Mouse (Mus musculus): ENCODE results near the gene Agmo.

Gene Agmo

GRCm38 (mm10) chr12:37241566-37242021 lies at the start of gene Agmo:
Gene Agmo (plus strand): TSS chr12:37241641.
- peak; percentile 26 for DNase-seq (ENCODE audit: low spot score)

- DNase-seq (ENCODE audit: low spot score), result no peak
These were observed 10.3 kb upstream of the Agmo start for GRCm38 (mm10) chr12:37231119-37231518.

- no peak for DNase-seq (ENCODE audit: low spot score)
These were observed 371 bp upstream of the Agmo start for GRCm38 (mm10) chr12:37240975-37241565.

GRCm38 (mm10) chr12:37242484-37242883 lies 1.0 kb downstream of the Agmo start:
- DNase-seq (ENCODE audit: low spot score), result no peak

GRCm38 (mm10) chr12:37244876-37245275 lies 3.4 kb downstream of the Agmo start:
- DNase-seq (ENCODE audit: low spot score), result no peak

GRCm38 (mm10) chr12:37251688-37252087 lies 10.2 kb downstream of the Agmo start:
- DNase-seq (ENCODE audit: low spot score), result no peak

GRCm38 (mm10) chr12:37257099-37257498 lies 15.7 kb downstream of the Agmo start:
- DNase-seq (ENCODE audit: low spot score), result no peak

- no peak for DNase-seq (ENCODE audit: low spot score)
These were observed 18.5 kb downstream of the Agmo start for GRCm38 (mm10) chr12:37259771-37260528.

GRCm38 (mm10) chr12:37263685-37264084 lies 22.2 kb downstream of the Agmo start:
- no peak for DNase-seq (ENCODE audit: low spot score)

GRCm38 (mm10) chr12:37268636-37269152 lies 27.3 kb downstream of the Agmo start:
- no peak for DNase-seq (ENCODE audit: low spot score)

GRCm38 (mm10) chr12:37272660-37273059 lies 31.2 kb downstream of the Agmo start:
- DNase-seq (ENCODE audit: low spot score), result no peak

GRCm38 (mm10) chr12:37273964-37274657 lies 32.7 kb downstream of the Agmo start:
- DNase-seq (ENCODE audit: low spot score), result no peak

GRCm38 (mm10) chr12:37274658-37275019 lies 33.2 kb downstream of the Agmo start:
- DNase-seq (ENCODE audit: low spot score), result no peak

GRCm38 (mm10) chr12:37306956-37307466 lies 65.6 kb downstream of the Agmo start:
- no peak for DNase-seq (ENCODE audit: low spot score)

- no peak for DNase-seq (ENCODE audit: low spot score)
These were observed 69.3 kb downstream of the Agmo start for GRCm38 (mm10) chr12:37310786-37311185.

- DNase-seq (ENCODE audit: low spot score), result no peak
These were observed 81.4 kb downstream of the Agmo start for GRCm38 (mm10) chr12:37322860-37323259.

- DNase-seq (ENCODE audit: low spot score), result no peak
These were observed 93.5 kb downstream of the Agmo start for GRCm38 (mm10) chr12:37334987-37335386.

GRCm38 (mm10) chr12:37344225-37344624 lies 102.8 kb downstream of the Agmo start:
- no peak for DNase-seq (ENCODE audit: low spot score)

GRCm38 (mm10) chr12:37345696-37346095 lies 104.3 kb downstream of the Agmo start:
- no peak for DNase-seq (ENCODE audit: low spot score)

GRCm38 (mm10) chr12:37392316-37392715 lies 150.9 kb downstream of the Agmo start:
- no peak for DNase-seq (ENCODE audit: low spot score)

GRCm38 (mm10) chr12:37402541-37402940 lies 161.1 kb downstream of the Agmo start:
- DNase-seq (ENCODE audit: low spot score), result no peak

GRCm38 (mm10) chr12:37426350-37426749 lies 184.9 kb downstream of the Agmo start:
- DNase-seq (ENCODE audit: low spot score), result no peak

- no peak for DNase-seq (ENCODE audit: low spot score)
These were observed 185.3 kb downstream of the Agmo start for GRCm38 (mm10) chr12:37426750-37427149.

Measured in left cerebral cortex, adult 11 months (tissue).